Mouse (Mus musculus) spleen, adult 18-20 months (tissue): ENCODE data around the gene Serf2.

Source experiments
- DNase-seq, 2 experiments: peaks; one replicate each; pipeline ENCODE4 v3.0.0; 2022; ENCODE audit warnings: mixed read lengths in 2 of 2

Serf2 gene

GRCm38 (mm10) chr2:121507173-121507950 lies 58.4 kb downstream of the Serf2 start:
- no peak for DNase-seq
